Mouse (Mus musculus) G1E (cell line): ENCODE measurements around the gene Pi4k2b. TPM values are rescaled to one million over a fixed set of nuclear protein-coding genes. Genes with fewer than 3 reads are reported as not detected.
"Not testable (repeated sequence)": the region's sequence is repeated elsewhere in the genome, so short reads cannot be mapped to it uniquely, and the experiment has no call there.

ENCODE experiments used
- ATAC-seq: 2 replicates; pipeline ENCODE4 v1.8.0; 2016; ENCODE audit warnings: mild to moderate bottlenecking; ENCODE audit not compliant: insufficient number of reproducible peaks, poor library complexity, low FRiP score, severe bottlenecking; ENCODE audit errors: extremely low read depth
- DNase-seq: peaks from one replicate; pipeline ENCODE4 v3.0.0; 2012; ENCODE audit warnings: low spot score
- H3K27me3 ChIP-seq: 2 replicates; pipeline ENCODE4 v1.6.1; 2012; ENCODE audit warnings: mild to moderate bottlenecking, low read length, inconsistent platforms; ENCODE audit not compliant: insufficient read depth
- H3K36me3 ChIP-seq: replicated peaks from 2 replicates; pipeline ENCODE3; 2012; ENCODE audit warnings: mild to moderate bottlenecking, inconsistent platforms
- H3K4me1 ChIP-seq: 2 replicates; pipeline ENCODE4 v1.6.1; 2012; ENCODE audit warnings: low read depth, low read length, inconsistent platforms, mixed read lengths; ENCODE audit not compliant: insufficient read depth
- H3K4me3 ChIP-seq: 2 replicates; pipeline ENCODE4 v1.5.1; 2012; ENCODE audit warnings: low read depth, mild to moderate bottlenecking, inconsistent platforms, low read length, moderate library complexity, mixed read lengths
- H3K9me3 ChIP-seq: replicated peaks from 2 replicates; pipeline ENCODE4 v1.6.1; 2012; ENCODE audit warnings: inconsistent platforms
- CTCF ChIP-seq: IDR thresholded peaks from 2 replicates; pipeline ENCODE4 v1.5.1; 2012; ENCODE audit warnings: low read depth, low read length, inconsistent platforms, mixed read lengths
- GATA1 ChIP-seq: IDR thresholded peaks from 2 replicates; pipeline ENCODE4 v1.6.1; 2012; ENCODE audit warnings: borderline replicate concordance, low read length, inconsistent platforms, mixed read lengths
- GATA2 ChIP-seq: IDR thresholded peaks from 2 replicates; pipeline ENCODE4 v1.6.1; 2012; ENCODE audit warnings: low read depth, low read length, inconsistent platforms, borderline replicate concordance
- POLR2AphosphoS5 ChIP-seq: IDR thresholded peaks from 2 replicates; pipeline ENCODE4 v1.6.1; 2012; ENCODE audit warnings: low read depth, low read length, inconsistent platforms; ENCODE audit not compliant: insufficient replicate concordance
- TAL1 ChIP-seq: conservative IDR thresholded peaks from 2 replicates; pipeline ENCODE4 v1.6.1; 2012; ENCODE audit warnings: low read depth, low read length, inconsistent platforms, mixed read lengths
- polyA plus RNA-seq: library from polyadenylated mRNA; stranded (reverse); fragments of >175 nt; gene quantifications from 2 replicates; pipeline ENCODE4 v1.2.3, GENCODE M21; 2012
- total RNA-seq, 2 experiments: library from RNA; stranded (forward) in 1 of 2; stranded (reverse) in 1 of 2; fragments of 200-1000 nt in 1 of 2; fragments of >200 nt in 1 of 2; fragmentation: Nextera tagmentation in 1 of 2; gene quantifications; 2 replicates each; pipeline ENCODE4 v1.2.3; 2014 to 2017

Pi4k2b gene
- total RNA-seq (2014; fragmentation: Nextera tagmentation), result 38.1 and 49.1 TPM in 2 replicates
- total RNA-seq (2017), result 74.7 and 79.9 TPM in 2 replicates
- polyA plus RNA-seq, result 22.7 and 32.5 TPM in 2 replicates

GRCm38 (mm10) chr5:52741391-52742111 is at the start of gene Pi4k2b:
Gene Pi4k2b (plus strand): TSS chr5:52741574.
- peak; percentile 54 for ATAC-seq

GRCm38 (mm10) chr5:52697291-52697690 is 44.1 kb upstream of the Pi4k2b start:
- Histone ChIP-seq H3K4me3 (no peak overlapping the region), H3K36me3 (no peaks in the 10 kb centered on the region), H3K4me1 (no peaks in the 10 kb centered on the region), H3K9me3 (no peaks in the 10 kb centered on the region), H3K27me3 (no peaks in the 10 kb centered on the region)
- TF ChIP-seq GATA1 (no peak), GATA2 (no peak), POLR2AphosphoS5 (no peak), CTCF (no peak), TAL1 (no peak)
- ATAC-seq (no peak), DNase-seq (no peak)

More at GRCm38 (mm10) chr5:52741391-52742111, at the start of gene Pi4k2b:
- TF ChIP-seq TAL1, result no peak
- TF ChIP-seq CTCF, result no peak
- no peak for TF ChIP-seq POLR2AphosphoS5
- TF ChIP-seq GATA2, result no peak
- TF ChIP-seq GATA1, result no peak
- peak; percentile 93 for DNase-seq
- Histone ChIP-seq H3K4me3 (peak within 1 kb of the TSS; percentile 99), H3K36me3 (peaks cover 3% of the 10 kb centered on the region), H3K27me3 (no peaks in the 10 kb centered on the region), H3K9me3 (no peaks in the 10 kb centered on the region), H3K4me1 (peaks cover 14% of the 10 kb centered on the region)

GRCm38 (mm10) chr5:52697882-52698440 is 43.4 kb upstream of the Pi4k2b start:
- not testable (repeated sequence) for H3K4me1 ChIP-seq, H3K27me3 ChIP-seq, H3K4me3 ChIP-seq, DNase-seq, ATAC-seq, H3K36me3 ChIP-seq, H3K9me3 ChIP-seq

GRCm38 (mm10) chr5:52704562-52704961 is 36.8 kb upstream of the Pi4k2b start:
- DNase-seq, result no peak

DNA sequence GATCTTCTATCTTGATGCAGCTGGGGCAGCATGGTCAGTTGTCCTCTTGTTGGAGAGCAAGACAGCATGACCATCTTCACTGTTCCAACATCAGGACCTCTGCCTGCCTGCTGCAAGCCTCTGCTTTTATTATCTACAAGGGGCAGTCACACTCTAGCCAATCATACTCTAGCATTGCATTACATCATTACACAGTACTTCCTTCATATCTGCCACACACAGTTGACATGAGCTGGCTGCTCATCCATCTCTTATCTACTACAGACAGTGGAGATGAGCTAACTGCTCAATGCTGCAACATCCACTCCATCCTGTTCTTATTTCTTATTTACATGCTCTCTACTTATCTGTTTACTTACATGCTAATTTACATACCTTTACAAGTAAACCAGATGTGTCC is 28.7 kb upstream of the Pi4k2b start:
- Histone ChIP-seq H3K4me3 (no peak overlapping the region), H3K36me3 (no peaks in the 10 kb centered on the region), H3K27me3 (no peaks in the 10 kb centered on the region), H3K9me3 (no peaks in the 10 kb centered on the region), H3K4me1 (peaks cover 5% of the 10 kb centered on the region; the same call in 1 of the 2 replicates)
- ATAC-seq, result peak; percentile 88
- no peak for TF ChIP-seq POLR2AphosphoS5
- no peak for TF ChIP-seq GATA2
- no peak for TF ChIP-seq CTCF
- no peak for TF ChIP-seq TAL1
- TF ChIP-seq GATA1, result no peak
- DNase-seq, result no peak

More at GRCm38 (mm10) chr5:52704562-52704961, 36.8 kb upstream of the Pi4k2b start:
- Histone ChIP-seq H3K36me3 (no peaks in the 10 kb centered on the region), H3K9me3 (no peaks in the 10 kb centered on the region), H3K4me1 (no peaks in the 10 kb centered on the region), H3K27me3 (no peaks in the 10 kb centered on the region), H3K4me3 (no peak overlapping the region)
- TF ChIP-seq POLR2AphosphoS5, result no peak
- no peak for TF ChIP-seq CTCF
- no peak for TF ChIP-seq GATA2
- ATAC-seq, result no peak

GRCm38 (mm10) chr5:52716742-52717448 is 24.5 kb upstream of the Pi4k2b start:
- H3K9me3 ChIP-seq, result no peaks in the 10 kb centered on the region
- TF ChIP-seq GATA1, result no peak
- no peak for TF ChIP-seq CTCF
- TF ChIP-seq GATA2, result no peak
- TF ChIP-seq TAL1, result no peak
- TF ChIP-seq POLR2AphosphoS5, result no peak
- ATAC-seq (no peak), DNase-seq (no peak)
- peaks cover 5% of the 10 kb centered on the region; the same call in 1 of the 2 replicates for H3K4me1 ChIP-seq
- H3K4me3 ChIP-seq, result no peak overlapping the region
- H3K27me3 ChIP-seq, result peaks cover 5% of the 10 kb centered on the region; the same call in 1 of the 2 replicates
- H3K36me3 ChIP-seq, result no peaks in the 10 kb centered on the region
